Mouse (Mus musculus): ENCODE measurements at regions not wholly inside any gene's neighbourhood (a gene's known extent, or its start where the extent isn't known, plus 50 kb on each side); places are given as distances from the start of the nearest gene placed in this dataset.

DNA sequence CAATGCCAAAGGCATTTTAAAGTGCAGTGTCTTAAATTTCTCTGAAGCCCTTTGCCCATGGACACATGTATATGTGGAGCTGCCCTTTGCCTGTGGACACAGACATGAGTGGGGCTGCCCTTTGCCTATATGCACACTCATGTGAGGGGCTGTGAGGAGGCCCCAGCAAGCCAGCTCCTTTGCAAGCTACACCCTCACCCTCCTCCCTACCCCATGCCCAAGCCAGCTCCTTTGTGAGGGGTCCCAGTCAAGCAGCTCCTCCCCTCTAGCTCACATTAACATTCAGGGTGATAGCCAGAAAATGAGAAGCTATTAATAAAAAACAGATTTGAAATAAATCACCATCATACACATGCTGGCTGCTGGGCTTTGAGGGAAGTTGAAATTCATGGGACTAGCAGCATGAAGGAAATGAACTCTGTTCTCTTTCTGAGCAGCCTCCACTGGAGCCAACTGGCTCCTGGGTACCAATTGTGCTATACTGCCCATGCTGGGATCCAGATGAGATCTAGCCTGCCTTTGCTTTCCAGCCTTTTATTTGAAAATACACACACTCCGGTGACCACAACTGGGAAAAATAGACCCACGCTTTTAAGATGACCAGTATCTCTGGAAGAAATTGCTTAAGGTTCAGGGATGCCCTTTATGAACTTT is 151.4 kb downstream of the Abcc12 start:
- Histone ChIP-seq H3K9me3 (ENCODE audit: low read length) (no peaks in the 10 kb centered on the region), H3K4me1 (ENCODE audit: insufficient read depth, low read length) (peaks cover 2% of the 10 kb centered on the region; the same call in 1 of the 2 replicates), H3K9ac (replicated peaks; ENCODE audit: low read length, poor library complexity, severe bottlenecking) (no peak overlapping the region), H3K4me3 (ENCODE audit: low read depth, low read length) (no peak overlapping the region), H3K27ac (ENCODE audit: low read depth, low read length) (0 out of 2 replicates have a peak overlapping the region, but pooled peaks have one; percentile 33), H3K27me3 (ENCODE audit: insufficient read depth, low read length) (no peaks in the 10 kb centered on the region), H3K4me2 (ENCODE audit: low read depth, low read length, poor library complexity, severe bottlenecking) (no peak overlapping the region), H3K36me3 (ENCODE audit: insufficient read depth, low read length) (no peaks in the 10 kb centered on the region)
- DNase-seq (ENCODE audit: low spot score) (no peak), ATAC-seq (ENCODE audit: low FRiP score) (no peak)
- TF ChIP-seq CTCF (IDR thresholded peaks at IDR 0.05): no peak
- WGBS: 89% methylated on average over 2 of the region's 2 CpGs

DNA sequence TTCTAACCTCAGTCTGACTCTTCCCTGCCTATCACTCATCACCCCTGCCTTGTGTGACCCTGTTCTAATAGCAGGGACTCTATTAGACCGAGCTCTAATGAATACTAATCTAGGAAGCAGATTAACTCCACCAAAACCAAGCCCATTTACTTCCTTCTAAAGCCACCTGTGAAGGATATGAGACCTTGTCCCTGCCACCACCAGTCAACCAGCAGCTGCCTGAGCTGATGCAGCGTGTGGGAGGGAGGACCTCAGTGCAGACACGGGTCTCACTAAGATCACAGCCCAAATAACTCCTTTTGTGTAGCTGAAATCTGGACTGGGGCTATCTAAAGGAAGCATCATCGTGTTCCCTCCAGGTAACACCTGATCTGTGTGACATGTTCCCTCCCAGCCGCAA is 152.4 kb downstream of the Abcc12 start:
- H3K4me3 ChIP-seq (ENCODE audit: low read depth, low read length): no peak overlapping the region
- H3K4me1 ChIP-seq (ENCODE audit: insufficient read depth, low read length): peaks cover 2% of the 10 kb centered on the region; the same call in 1 of the 2 replicates
- no peak overlapping the region for H3K9ac ChIP-seq (replicated peaks; ENCODE audit: low read length, poor library complexity, severe bottlenecking)
- 41% methylated on average over 5 of the region's 5 CpGs for WGBS
- H3K27me3 ChIP-seq (ENCODE audit: insufficient read depth, low read length): no peaks in the 10 kb centered on the region
- H3K9me3 ChIP-seq (ENCODE audit: low read length): no peaks in the 10 kb centered on the region
- no peak for TF ChIP-seq CTCF (IDR thresholded peaks at IDR 0.05)
- no peak for ATAC-seq (ENCODE audit: low FRiP score)
- H3K27ac ChIP-seq (ENCODE audit: low read depth, low read length): no peak overlapping the region
- H3K4me2 ChIP-seq (ENCODE audit: low read depth, low read length, poor library complexity, severe bottlenecking): no peak overlapping the region
- no peak for DNase-seq (ENCODE audit: low spot score)
- H3K36me3 ChIP-seq (ENCODE audit: insufficient read depth, low read length): no peaks in the 10 kb centered on the region

- TF ChIP-seq CTCF (IDR thresholded peaks at IDR 0.05): no peak
- ATAC-seq (ENCODE audit: low FRiP score) (no peak), DNase-seq (ENCODE audit: low spot score) (no peak)
- Histone ChIP-seq H3K27ac (ENCODE audit: low read depth, low read length) (no peak overlapping the region), H3K4me3 (ENCODE audit: low read depth, low read length) (no peak overlapping the region), H3K27me3 (ENCODE audit: insufficient read depth, low read length) (no peaks in the 10 kb centered on the region), H3K9ac (replicated peaks; ENCODE audit: low read length, poor library complexity, severe bottlenecking) (no peak overlapping the region), H3K4me2 (ENCODE audit: low read depth, low read length, poor library complexity, severe bottlenecking) (no peak overlapping the region), H3K4me1 (ENCODE audit: insufficient read depth, low read length) (peaks cover 2% of the 10 kb centered on the region; the same call in 1 of the 2 replicates), H3K9me3 (ENCODE audit: low read length) (no peaks in the 10 kb centered on the region), H3K36me3 (ENCODE audit: insufficient read depth, low read length) (no peaks in the 10 kb centered on the region)
- WGBS: 51% methylated on average over 4 of the region's 4 CpGs
Observed at GRCm38 (mm10) chr8:86426056-86426455, 154.4 kb downstream of the Abcc12 start.

DNA sequence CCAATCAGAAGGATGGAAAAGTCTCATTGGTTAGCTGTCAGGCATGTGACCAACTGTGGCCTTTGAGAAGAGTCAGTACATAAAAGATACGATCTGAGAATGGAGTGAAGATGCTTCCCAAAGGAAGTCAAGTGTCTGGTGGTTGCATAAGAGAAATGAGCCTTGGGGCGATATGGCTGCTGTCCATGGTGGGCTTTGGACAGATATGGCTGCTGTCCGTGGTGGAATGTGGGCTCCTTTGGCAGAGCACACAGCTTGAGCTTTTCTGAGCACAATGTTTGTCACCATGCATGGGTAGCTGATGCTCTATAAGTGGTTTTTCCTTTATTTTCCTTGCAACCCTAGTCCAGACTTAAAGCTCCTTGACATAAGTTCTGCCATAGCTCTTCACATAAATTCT is 155.1 kb downstream of the Abcc12 start:
- no peak overlapping the region for H3K9ac ChIP-seq (replicated peaks; ENCODE audit: low read length, poor library complexity, severe bottlenecking)
- 86% methylated on average over 3 of the region's 3 CpGs for WGBS
- DNase-seq (ENCODE audit: low spot score) (no peak), ATAC-seq (ENCODE audit: low FRiP score) (no peak)
- no peak overlapping the region for H3K4me3 ChIP-seq (ENCODE audit: low read depth, low read length)
- H3K27ac ChIP-seq (ENCODE audit: low read depth, low read length): no peak overlapping the region
- no peaks in the 10 kb centered on the region for H3K9me3 ChIP-seq (ENCODE audit: low read length)
- peaks cover 2% of the 10 kb centered on the region; the same call in 1 of the 2 replicates for H3K4me1 ChIP-seq (ENCODE audit: insufficient read depth, low read length)
- H3K4me2 ChIP-seq (ENCODE audit: low read depth, low read length, poor library complexity, severe bottlenecking): no peak overlapping the region
- H3K27me3 ChIP-seq (ENCODE audit: insufficient read depth, low read length): no peaks in the 10 kb centered on the region
- H3K36me3 ChIP-seq (ENCODE audit: insufficient read depth, low read length): no peaks in the 10 kb centered on the region
- TF ChIP-seq CTCF (IDR thresholded peaks at IDR 0.05): no peak

- TF ChIP-seq CTCF (IDR thresholded peaks at IDR 0.05): no peak
- no peak overlapping the region for H3K4me2 ChIP-seq (ENCODE audit: low read depth, low read length, poor library complexity, severe bottlenecking)
- 41% methylated on average over 5 of the region's 5 CpGs for WGBS
Observed at GRCm38 (mm10) chr8:86419059-86419651, 161.3 kb downstream of the Abcc12 start.

GRCm38 (mm10) chr8:86418414-86418981 is 162.0 kb downstream of the Abcc12 start:
- TF ChIP-seq CTCF (IDR thresholded peaks at IDR 0.05): no peak
- Histone ChIP-seq H3K9me3 (ENCODE audit: low read length) (no peaks in the 10 kb centered on the region), H3K27ac (ENCODE audit: low read depth, low read length) (no peak overlapping the region), H3K4me1 (ENCODE audit: insufficient read depth, low read length) (no peaks in the 10 kb centered on the region), H3K4me2 (ENCODE audit: low read depth, low read length, poor library complexity, severe bottlenecking) (no peak overlapping the region), H3K36me3 (ENCODE audit: insufficient read depth, low read length) (no peaks in the 10 kb centered on the region), H3K4me3 (ENCODE audit: low read depth, low read length) (no peak overlapping the region), H3K9ac (replicated peaks; ENCODE audit: low read length, poor library complexity, severe bottlenecking) (no peak overlapping the region), H3K27me3 (ENCODE audit: insufficient read depth, low read length) (no peaks in the 10 kb centered on the region)
- no peak for DNase-seq (ENCODE audit: low spot score)
- WGBS: 26% methylated on average over 7 of the region's 7 CpGs
- ATAC-seq (ENCODE audit: low FRiP score): no peak

More at GRCm38 (mm10) chr8:86419059-86419651, 161.3 kb downstream of the Abcc12 start:
- H3K4me1 ChIP-seq (ENCODE audit: insufficient read depth, low read length): no peaks in the 10 kb centered on the region
- ATAC-seq (ENCODE audit: low FRiP score) (no peak), DNase-seq (ENCODE audit: low spot score) (no peak)
- H3K27ac ChIP-seq (ENCODE audit: low read depth, low read length): peak overlapping the region; percentile 3; the same call in 1 of the 2 replicates
- no peaks in the 10 kb centered on the region for H3K27me3 ChIP-seq (ENCODE audit: insufficient read depth, low read length)
- H3K4me3 ChIP-seq (ENCODE audit: low read depth, low read length): no peak overlapping the region
- no peaks in the 10 kb centered on the region for H3K9me3 ChIP-seq (ENCODE audit: low read length)
- no peaks in the 10 kb centered on the region for H3K36me3 ChIP-seq (ENCODE audit: insufficient read depth, low read length)
- no peak overlapping the region for H3K9ac ChIP-seq (replicated peaks; ENCODE audit: low read length, poor library complexity, severe bottlenecking)
